ENCODE assay signal across 27 mouse cellular contexts in the genomic region with DNA sequence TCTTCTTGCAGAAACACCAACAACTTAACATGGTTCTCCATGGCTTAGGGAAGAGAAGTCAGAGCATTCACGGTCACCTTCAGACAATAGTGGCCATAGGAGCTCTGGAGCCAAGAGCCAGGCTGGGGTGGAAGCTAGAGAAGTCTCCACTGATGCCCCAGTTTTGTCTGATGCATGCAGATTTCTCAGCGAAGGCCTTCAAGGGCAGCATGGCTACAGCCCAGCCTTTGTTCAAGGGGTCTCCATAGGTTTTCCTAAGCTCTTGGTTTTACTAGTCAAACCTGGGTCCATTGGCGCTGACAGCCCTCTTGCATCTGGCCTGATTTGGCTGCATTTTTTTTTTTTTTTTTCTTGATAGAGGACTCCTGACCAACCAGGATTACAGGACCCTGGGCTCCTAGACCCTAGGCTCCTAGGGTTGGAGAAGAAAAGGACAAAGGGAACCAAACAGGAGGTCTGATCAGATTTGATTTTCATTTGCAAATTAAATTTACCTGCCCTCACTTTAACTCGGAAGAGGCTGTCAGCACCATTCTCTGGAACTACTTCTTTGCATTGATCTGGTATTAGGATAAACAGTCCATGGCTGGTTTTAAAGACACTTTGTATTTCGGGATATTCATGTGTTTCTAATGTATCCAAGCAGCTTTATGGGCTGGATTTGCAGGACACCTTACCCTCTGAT. TPM values are rescaled to one million over a fixed set of nuclear protein-coding genes. Genes with fewer than 3 reads are reported as not detected.
DNase-seq lines count a peak whose midpoint lies in the region; ATAC-seq and TF ChIP-seq lines count a peak whose summit lies in the region.
"Had no signal": no experiment of that assay in that cellular context is flagged by ENCODE, and none has a peak within 500 bp of the region (broad histone marks: within the 10 kb centered on the region; RNA-seq: fewer than 3 reads in every experiment).

No protein-coding gene starts in this region.

- DNase-seq in embryo, embryonic 10.5 days (ENCODE audit: low spot score), result peak; percentile 46
- no peak for DNase-seq in embryo, embryonic 10 days (ENCODE audit: low spot score)
- peak; percentile 7 for DNase-seq in kidney, postnatal 0 days (ENCODE audit: low spot score)
- no peak for DNase-seq in kidney, adult 11 months
- peak; percentile 34 for DNase-seq in forelimb bud, embryonic 11.5 days (ENCODE audit: low read depth, low spot score)
- DNase-seq in adrenal gland, adult 2 months, result no peak
- DNase-seq in yolk sac, embryonic 10.5 days (ENCODE audit: low spot score), result no peak
- DNase-seq: adrenal gland, postnatal 10 days; cerebellum, adult 9-11 months; heart, adult 18-20 months; liver, embryonic 13.5 days had no signal

- no peak overlapping the region for H3K9ac ChIP-seq in kidney, postnatal 0 days (ENCODE audit: low read depth, low read length)
- H3K9ac ChIP-seq in limb, embryonic 15.5 days, result no peak overlapping the region
- H3K9ac ChIP-seq: forebrain, embryonic 12.5 days; heart, embryonic 15.5 days; kidney, embryonic 15.5 days; liver, embryonic 13.5 days; lung, embryonic 14.5 days; stomach, embryonic 15.5 days had no signal

- H3K27ac ChIP-seq in kidney, postnatal 0 days, result no peak overlapping the region
- H3K27ac ChIP-seq in limb, embryonic 15.5 days, result 0 out of 2 replicates have a peak overlapping the region, but pooled peaks have one; percentile 38
- H3K27ac ChIP-seq: forebrain, embryonic 12.5 days; heart, embryonic 15.5 days; kidney, embryonic 15.5 days; liver, embryonic 13.5 days; stomach, embryonic 15.5 days had no signal

- H3K4me2 ChIP-seq in kidney, postnatal 0 days (ENCODE audit: low read length), result no peak overlapping the region
- H3K4me2 ChIP-seq in limb, embryonic 15.5 days, result peak overlapping the region; percentile 33
- H3K4me2 ChIP-seq: forebrain, embryonic 12.5 days; heart, embryonic 15.5 days; kidney, embryonic 15.5 days; liver, embryonic 13.5 days; lung, embryonic 14.5 days; stomach, embryonic 15.5 days had no signal

- H3K27me3 ChIP-seq in kidney, postnatal 0 days (ENCODE audit: insufficient read depth, low read length), result peaks cover 81% of the 10 kb centered on the region
- H3K27me3 ChIP-seq in limb, embryonic 15.5 days, result peaks cover 60% of the 10 kb centered on the region

- no peak for ATAC-seq in kidney, postnatal 0 days (replicated peaks; ENCODE audit: low FRiP score, low read depth)
- no peak for ATAC-seq in limb, embryonic 15.5 days (ENCODE audit: insufficient number of reproducible peaks, low FRiP score, low TSS enrichment, low read depth)
- ATAC-seq: CD4-positive, CD25-positive, alpha-beta regulatory T cell, adult 4 months; intestine, embryonic 16.5 days; Patski had no signal

- 9% methylated on average over 5 of the region's 5 CpGs for WGBS in kidney, postnatal 0 days
- 21% methylated on average over 5 of the region's 5 CpGs for WGBS in limb, embryonic 15.5 days

- no peaks in the 10 kb centered on the region; the same call in 1 of the 2 replicates for H3K4me1 ChIP-seq in kidney, postnatal 0 days (replicated peaks; ENCODE audit: insufficient read depth, low read length)
- peaks cover 30% of the 10 kb centered on the region for H3K4me1 ChIP-seq in limb, embryonic 15.5 days

- H3K4me3 ChIP-seq in kidney, postnatal 0 days (replicated peaks; ENCODE audit: low read depth, low read length), result no peak overlapping the region
- peak overlapping the region; percentile 69 for H3K4me3 ChIP-seq in limb, embryonic 15.5 days
- H3K4me3 ChIP-seq: forebrain, embryonic 12.5 days; heart, embryonic 15.5 days; kidney, embryonic 15.5 days; liver, embryonic 13.5 days; myocyte; stomach, embryonic 15.5 days had no signal

- no peaks in the 10 kb centered on the region for H3K9me3 ChIP-seq in kidney, postnatal 0 days (replicated peaks; ENCODE audit: low read length)
- H3K9me3 ChIP-seq in limb, embryonic 15.5 days, result no peaks in the 10 kb centered on the region
- H3K9me3 ChIP-seq: forebrain, embryonic 12.5 days; heart, embryonic 15.5 days; kidney, embryonic 15.5 days; liver, embryonic 13.5 days; stomach, embryonic 15.5 days had no signal

- no peak for TF ChIP-seq CTCF in kidney, postnatal 0 days (IDR thresholded peaks at IDR 0.05; ENCODE audit: low read depth)

- no peaks in the 10 kb centered on the region for H3K36me3 ChIP-seq in kidney, postnatal 0 days (ENCODE audit: insufficient read depth, low read length)
- H3K36me3 ChIP-seq in limb, embryonic 15.5 days, result no peaks in the 10 kb centered on the region
- H3K36me3 ChIP-seq: forebrain, embryonic 12.5 days; heart, embryonic 15.5 days; kidney, embryonic 15.5 days; liver, embryonic 13.5 days; stomach, embryonic 15.5 days had no signal

RNA-seq across cellular contexts. Expression of a gene that starts 3.6 kb away (rescaled TPM):
- polyA plus RNA-seq in kidney, postnatal 0 days (2015; fragmentation: Nextera tagmentation; extraction: Ambion mirVana), result not detected in 2 replicates
- polyA plus RNA-seq in limb, embryonic 15.5 days (2015; fragmentation: Nextera tagmentation; extraction: Ambion mirVana), result 11.0 and 17.4 TPM in 2 replicates
- total RNA-seq in adrenal gland, adult 2 months (2021), result not detected
- polyA plus RNA-seq in adrenal gland, adult 2 months (2012; rRNA removed), result not detected in 2 replicates
- total RNA-seq: adrenal gland, postnatal 10 days; heart, adult 18-20 months; hematopoietic stem cell, adult 5-6 weeks; left cerebral cortex, postnatal 25 days had no signal
- polyA plus RNA-seq: brain, embryonic 14.5 days; CD4-positive, CD25-positive, alpha-beta regulatory T cell, adult 4 months; cortical plate, adult 2 months; forebrain, embryonic 12.5 days; frontal cortex, adult 2 months; heart, embryonic 15.5 days; liver, embryonic 13.5 days; lung, embryonic 14.5 days; stomach, embryonic 15.5 days; thymus, postnatal 0 days had no signal

RNA-seq across cellular contexts. Expression of a gene that starts 18.6 kb away (rescaled TPM):
- 24.7 and 27.7 TPM in 2 replicates for polyA plus RNA-seq in kidney, postnatal 0 days (2015; fragmentation: Nextera tagmentation; extraction: Ambion mirVana)
- 23.3 and 33.4 TPM in 2 replicates for polyA plus RNA-seq in limb, embryonic 15.5 days (2015; fragmentation: Nextera tagmentation; extraction: Ambion mirVana)
- not detected for total RNA-seq in adrenal gland, adult 2 months (2021)
- polyA plus RNA-seq in adrenal gland, adult 2 months (2012; rRNA removed), result not detected in 2 replicates
- total RNA-seq: adrenal gland, postnatal 10 days; heart, adult 18-20 months; hematopoietic stem cell, adult 5-6 weeks; left cerebral cortex, postnatal 25 days had no signal
- polyA plus RNA-seq: brain, embryonic 14.5 days; CD4-positive, CD25-positive, alpha-beta regulatory T cell, adult 4 months; cortical plate, adult 2 months; forebrain, embryonic 12.5 days; heart, embryonic 15.5 days; liver, embryonic 13.5 days; lung, embryonic 14.5 days; thymus, postnatal 0 days had no signal

RNA-seq across cellular contexts. Expression of a gene that starts 23.6 kb away (rescaled TPM):
- 175 and 183 TPM in 2 replicates for polyA plus RNA-seq in kidney, postnatal 0 days (2015; fragmentation: Nextera tagmentation; extraction: Ambion mirVana)
- 86.8 and 108 TPM in 2 replicates for polyA plus RNA-seq in limb, embryonic 15.5 days (2015; fragmentation: Nextera tagmentation; extraction: Ambion mirVana)
- not detected for total RNA-seq in adrenal gland, adult 2 months (2021)
- 0.22 TPM in 1 of 2 replicates, not detected in the other for polyA plus RNA-seq in adrenal gland, adult 2 months (2012; rRNA removed)
- total RNA-seq: heart, adult 18-20 months; left cerebral cortex, postnatal 25 days had no signal
- polyA plus RNA-seq: CD4-positive, CD25-positive, alpha-beta regulatory T cell, adult 4 months; cortical plate, adult 2 months; forebrain, embryonic 12.5 days; frontal cortex, adult 2 months; lung, embryonic 14.5 days had no signal

RNA-seq across cellular contexts. Expression of a gene that starts 33.4 kb away (rescaled TPM):
- 57.3 and 57.8 TPM in 2 replicates for polyA plus RNA-seq in kidney, postnatal 0 days (2015; fragmentation: Nextera tagmentation; extraction: Ambion mirVana)
- 30.8 and 34.0 TPM in 2 replicates for polyA plus RNA-seq in limb, embryonic 15.5 days (2015; fragmentation: Nextera tagmentation; extraction: Ambion mirVana)
- 1 to 10 TPM in 1 of 2 experiments, under 1 TPM in 1; 0.75 to 1.6 TPM for total RNA-seq in adrenal gland, adult 2 months (2021)
- polyA plus RNA-seq in adrenal gland, adult 2 months (2012; rRNA removed), result 1.7 and 3.8 TPM in 2 replicates
- total RNA-seq: heart, adult 18-20 months; left cerebral cortex, postnatal 25 days had no signal
- polyA plus RNA-seq: brain, embryonic 14.5 days; cortical plate, adult 2 months; forebrain, embryonic 12.5 days; frontal cortex, adult 2 months; lung, embryonic 14.5 days had no signal

RNA-seq across cellular contexts. Expression of a gene that starts 42.6 kb away (rescaled TPM):
- 29.7 and 31.7 TPM in 2 replicates for polyA plus RNA-seq in kidney, postnatal 0 days (2015; fragmentation: Nextera tagmentation; extraction: Ambion mirVana)
- polyA plus RNA-seq in limb, embryonic 15.5 days (2015; fragmentation: Nextera tagmentation; extraction: Ambion mirVana), result 12.0 and 12.9 TPM in 2 replicates
- total RNA-seq in adrenal gland, adult 2 months (2021), result 10 to 100 TPM; 15.3 to 30.3 TPM
- polyA plus RNA-seq in adrenal gland, adult 2 months (2012; rRNA removed), result 21.3 and 26.8 TPM in 2 replicates
- total RNA-seq: left cerebral cortex, postnatal 25 days had no signal
- polyA plus RNA-seq: CD4-positive, CD25-positive, alpha-beta regulatory T cell, adult 4 months; cortical plate, adult 2 months; forebrain, embryonic 12.5 days; frontal cortex, adult 2 months had no signal

Comparison
In these comparisons a context has a peak if more than half of its experiments do, and no peak if none do; other contexts are left out.
1. DNase-seq: peak in embryo, embryonic 10.5 days (single experiment), kidney, postnatal 0 days (single experiment) and forelimb bud, embryonic 11.5 days (single experiment); none in embryo, embryonic 10 days (single experiment), kidney, adult 11 months (single experiment), adrenal gland, adult 2 months (single experiment) and yolk sac, embryonic 10.5 days (single experiment).
2. RNA of a gene that starts 3.6 kb away (polyA plus RNA-seq): 11.0 to 17.4 TPM in limb, embryonic 15.5 days; not detected in kidney, postnatal 0 days and not detected in adrenal gland, adult 2 months; every median in the first group is over 10 times any median in the second.
3. RNA of a gene that starts 18.6 kb away (polyA plus RNA-seq): 23.3 to 33.4 TPM in limb, embryonic 15.5 days and 24.7 to 27.7 TPM in kidney, postnatal 0 days; not detected in adrenal gland, adult 2 months; every median in the first group is over 10 times any median in the second.
4. RNA of a gene that starts 23.6 kb away (polyA plus RNA-seq): 175 to 183 TPM in kidney, postnatal 0 days and 86.8 to 108 TPM in limb, embryonic 15.5 days; 0.22 TPM in adrenal gland, adult 2 months; every median in the first group is over 10 times any median in the second.